Mouse (Mus musculus) heart, postnatal 25 days (tissue): ENCODE measurements around the gene Mvb12a. TPM values are rescaled to one million over a fixed set of nuclear protein-coding genes. Genes with fewer than 3 reads are reported as not detected.
A peak's percentile ranks its signal among the peaks of the same experiment; 100 is the strongest.

Experiments
- DNase-seq: peaks from one replicate; pipeline ENCODE4 v3.0.0; 2022; ENCODE audit warnings: low spot score
- intact Hi-C: fragments of 180-260 bp; cut with DNase I; formaldehyde crosslinking; loops from one replicate; pipeline ENCODE4 v1.15.1; 2025
- total RNA-seq, 2 experiments: library from RNA; stranded (reverse); gene quantifications; 2 replicates each; pipeline ENCODE4 v1.2.3; 2021

Gene Mvb12a
- total RNA-seq, 2 experiments from 2014 or later, result 27.0 to 31.1 TPM

GRCm38 (mm10) chr8:71586891-71587290 lies 44.2 kb downstream of the Mvb12a start:
- no peak for DNase-seq
- intact Hi-C loops, result loop anchor here (2.0 kb wide), 1 partner anchor 74 kb away; no protein-coding TSS in a partner anchor

GRCm38 (mm10) chr8:71588762-71589161 lies 46.0 kb downstream of the Mvb12a start:
- no peak for DNase-seq
- intact Hi-C loops, result no loop called here

GRCm38 (mm10) chr8:71591017-71591416 lies 48.3 kb downstream of the Mvb12a start:
- no peak for DNase-seq
- intact Hi-C loops, result no loop called here

GRCm38 (mm10) chr8:71591471-71592373 lies 49.0 kb downstream of the Mvb12a start, which contains the start of gene Pgls:
Gene Pgls (plus strand): TSS chr8:71592176.
- peak; percentile 92 for DNase-seq
- intact Hi-C loops, result no loop called here

- peak; percentile 64 for DNase-seq
- intact Hi-C loops, result no loop called here
Measured at GRCm38 (mm10) chr8:71592374-71593170, 49.9 kb downstream of the Mvb12a start.

GRCm38 (mm10) chr8:71593556-71594323 lies 51.0 kb downstream of the Mvb12a start:
- no peak for DNase-seq
- intact Hi-C loops, result no loop called here

- DNase-seq, result no peak
- intact Hi-C loops, result no loop called here
Measured at GRCm38 (mm10) chr8:71594324-71594722, 51.6 kb downstream of the Mvb12a start.

- intact Hi-C loops, result loop anchor here (1.0 to 5.0 kb wide), 4 partner anchors 35 to 155 kb away; no protein-coding TSS in a partner anchor
Measured at GRCm38 (mm10) chr8:71595862-71596261, 53.1 kb downstream of the Mvb12a start.

GRCm38 (mm10) chr8:71596384-71596783 lies 53.7 kb downstream of the Mvb12a start:
- no peak for DNase-seq
- intact Hi-C loops, result loop anchor here (1.0 to 5.0 kb wide), 4 partner anchors 35 to 156 kb away; no protein-coding TSS in a partner anchor

More at GRCm38 (mm10) chr8:71595862-71596261, 53.1 kb downstream of the Mvb12a start:
- DNase-seq, result peak; percentile 68

GRCm38 (mm10) chr8:71596798-71597197 lies 54.1 kb downstream of the Mvb12a start:
- DNase-seq, result no peak
- intact Hi-C loops, result loop anchor here (1.0 to 5.0 kb wide), 4 partner anchors 35 to 156 kb away; no protein-coding TSS in a partner anchor

GRCm38 (mm10) chr8:71597451-71597850 lies 54.7 kb downstream of the Mvb12a start, which contains the start of gene Fam129c:
Gene Fam129c (plus strand): TSS chr8:71597648.
- intact Hi-C loops, result loop anchor here (2.0 to 5.0 kb wide), 3 partner anchors 35 to 157 kb away; no protein-coding TSS in a partner anchor
- DNase-seq, result no peak

Other genes starting within 250 kb of the Mvb12a start
- 100 to 1,000 TPM; 116 to 128 TPM for gene Use1, start 176.1 kb upstream of the Mvb12a start, total RNA-seq
- 10 to 100 TPM; 13.2 to 14.3 TPM for gene Ocel1, start 171.6 kb upstream of the Mvb12a start, total RNA-seq
- gene Nr2f6, start 161.0 kb upstream of the Mvb12a start, total RNA-seq, result 10 to 100 TPM; 56.3 to 56.6 TPM
- gene Ushbp1, start 147.1 kb upstream of the Mvb12a start, total RNA-seq, result 10 to 100 TPM; 24.5 to 32.5 TPM
- 10 to 100 TPM; 67.0 to 69.5 TPM for gene Babam1, start 146.1 kb upstream of the Mvb12a start, total RNA-seq
- gene Ankle1, start 136.9 kb upstream of the Mvb12a start, total RNA-seq, result under 1 TPM; 0.18 to 0.36 TPM
- gene Abhd8, start 79.3 kb upstream of the Mvb12a start, total RNA-seq, result 10 to 100 TPM; 32.4 to 32.6 TPM
- gene Mrpl34, start 78.0 kb upstream of the Mvb12a start, total RNA-seq, result 100 to 1,000 TPM; 136 to 142 TPM
- 10 to 100 TPM; 29.1 to 29.9 TPM for gene Dda1, start 73.7 kb upstream of the Mvb12a start, total RNA-seq
- 10 to 100 TPM; 17.0 to 18.2 TPM for gene Ano8, start 57.0 kb upstream of the Mvb12a start, total RNA-seq
- 10 to 100 TPM; 18.5 to 19.4 TPM for gene Gtpbp3, start 54.8 kb upstream of the Mvb12a start, total RNA-seq
- 10 to 100 TPM; 26.6 to 35.3 TPM for gene Plvap, start 31.2 kb upstream of the Mvb12a start, total RNA-seq
- gene Ccdc194, start 17.2 kb upstream of the Mvb12a start, total RNA-seq, result under 1 TPM in 1 of 2 experiments, not detected in 1; 0.14 TPM
- 10 to 100 TPM; 17.4 to 22.8 TPM for gene Bst2, start 5.5 kb upstream of the Mvb12a start, total RNA-seq
- under 1 TPM; 0.31 to 0.36 TPM for gene Tmem221, start 15.9 kb downstream of the Mvb12a start, total RNA-seq
- under 1 TPM; 0.14 to 0.31 TPM for gene Nxnl1, start 23.7 kb downstream of the Mvb12a start, total RNA-seq
- 100 to 1,000 TPM; 140 to 143 TPM for gene Slc27a1, start 26.0 kb downstream of the Mvb12a start, total RNA-seq
- gene Pgls, start 49.3 kb downstream of the Mvb12a start, total RNA-seq, result 10 to 100 TPM; 68.1 to 75.9 TPM
- 1 to 10 TPM in 1 of 2 experiments, under 1 TPM in 1; 0.81 to 1.5 TPM for gene Fam129c, start 54.7 kb downstream of the Mvb12a start, total RNA-seq
- 10 to 100 TPM; 41.3 to 43.1 TPM for gene Colgalt1, start 68.1 kb downstream of the Mvb12a start, total RNA-seq
- gene Unc13a, start 128.8 kb downstream of the Mvb12a start, total RNA-seq, result under 1 TPM; 0.73 to 0.83 TPM
- gene Jak3, start 133.4 kb downstream of the Mvb12a start, total RNA-seq, result 1 to 10 TPM; 7.8 to 8.5 TPM
- gene Insl3, start 146.3 kb downstream of the Mvb12a start, total RNA-seq, result 1 to 10 TPM; 4.0 to 4.8 TPM
- 1 to 10 TPM; 5.5 to 8.0 TPM for gene B3gnt3, start 158.9 kb downstream of the Mvb12a start, total RNA-seq
- under 1 TPM; 0.59 to 0.83 TPM for gene Fcho1, start 182.8 kb downstream of the Mvb12a start, total RNA-seq